Mouse (Mus musculus) spleen, postnatal 0 days (tissue): ENCODE results near the gene Trim45. TPM values are rescaled to one million over a fixed set of nuclear protein-coding genes. Genes with fewer than 3 reads are reported as not detected.

Experiments
- polyA plus RNA-seq: library from polyadenylated mRNA; unstranded; fragments of >200 nt; fragmentation: Nextera tagmentation; extraction: Ambion mirVana; gene quantifications from 2 replicates; pipeline ENCODE4 v1.2.1, GENCODE M21; 2015

Trim45 gene
- polyA plus RNA-seq: 1.3 and 1.8 TPM in 2 replicates

GRCm38 (mm10) chr3:100921825-100922505, at the start of gene Trim45:
Gene Trim45 (plus strand): TSS chr3:100922202.

DNA sequence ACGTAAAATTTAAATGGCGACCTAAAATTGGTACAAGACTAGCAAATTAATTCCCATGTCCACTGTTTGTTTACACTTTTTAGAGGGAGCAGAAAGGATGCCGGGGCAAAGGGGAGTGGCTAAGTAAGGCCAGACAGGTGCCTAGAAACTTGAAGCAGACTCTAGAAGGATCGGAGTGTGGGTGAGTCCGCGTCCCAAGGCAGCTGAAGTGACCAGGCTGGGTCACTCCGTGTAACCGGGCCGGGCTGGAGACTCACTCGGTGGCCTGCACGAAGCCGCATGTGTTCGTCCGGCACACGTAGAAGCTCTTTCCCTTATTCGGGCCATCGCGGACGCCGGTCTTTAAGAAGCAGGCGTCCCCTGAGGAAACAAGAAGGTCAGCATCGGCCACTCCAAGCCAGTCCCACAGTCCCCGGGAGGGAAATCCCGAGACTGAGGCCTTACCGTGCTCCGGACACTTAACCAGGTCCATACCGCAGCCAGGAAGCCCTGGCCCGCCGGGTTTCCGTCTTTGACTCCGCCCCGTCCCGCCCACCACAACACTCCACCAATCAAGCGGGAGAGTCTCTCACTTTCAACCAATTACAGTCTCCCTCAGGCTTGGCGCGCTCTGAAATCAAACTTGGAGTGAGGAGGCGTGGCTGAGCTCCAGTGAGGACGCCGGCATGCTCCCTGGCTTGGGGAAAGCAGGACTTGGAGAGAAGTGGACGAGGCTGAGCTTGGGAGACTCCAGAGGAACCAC, 47.3 kb downstream of the Trim45 start, which contains the start of gene Ttf2:
TSS of gene Ttf2 (minus strand) at position 488 of the 742 bp plus-strand sequence.

Other genes starting within 250 kb of the Trim45 start
- 51.8 and 56.0 TPM in 2 replicates for gene Man1a2, start 236.7 kb upstream of the Trim45 start, polyA plus RNA-seq
- 0.06 TPM in 1 of 2 replicates, not detected in the other for gene Vtcn1, start 96.7 kb upstream of the Trim45 start, polyA plus RNA-seq
- 9.1 and 10.2 TPM in 2 replicates for gene Ttf2, start 47.5 kb downstream of the Trim45 start, polyA plus RNA-seq
- gene Cd101, start 107.4 kb downstream of the Trim45 start, polyA plus RNA-seq: 1.5 and 1.8 TPM in 2 replicates
- 1.2 and 2.0 TPM in 2 replicates for gene Ptgfrn, start 188.1 kb downstream of the Trim45 start, polyA plus RNA-seq